In genomic region chr13:109802201-109802600, GRCm38 (mm10) we compare ENCODE assay signal across 19 mouse cellular contexts.
"Had no signal": no experiment of that assay in that cellular context is flagged by ENCODE, and none has a peak within 500 bp of the region (broad histone marks: within the 10 kb centered on the region; RNA-seq: fewer than 3 reads in every experiment).

No protein-coding gene starts in this region.

- H3K9me3 ChIP-seq: liver, embryonic 13.5 days; lung, embryonic 15.5 days; megakaryocyte, embryonic 14.5 days; midbrain, embryonic 10.5 days; midbrain, embryonic 13.5 days had no signal

- ATAC-seq: intestine, postnatal 0 days; midbrain, embryonic 13.5 days; midbrain, embryonic 16.5 days had no signal

- H3K27me3 ChIP-seq: liver, embryonic 13.5 days; lung, embryonic 15.5 days; megakaryocyte, embryonic 14.5 days; midbrain, embryonic 13.5 days had no signal

- H3K4me2 ChIP-seq: liver, embryonic 13.5 days; lung, embryonic 15.5 days; midbrain, embryonic 13.5 days had no signal

- H3K9ac ChIP-seq: liver, embryonic 13.5 days; lung, embryonic 15.5 days; midbrain, embryonic 13.5 days had no signal

- DNase-seq: kidney, adult 2 months; kidney, postnatal 25 days; layer of hippocampus, adult 9-11 months; liver, embryonic 13.5 days; right cerebral cortex, adult 18-20 months; right cerebral cortex, postnatal 14 days; right cerebral cortex, postnatal 4 days; thymus, adult 2 months; thymus, postnatal 14 days had no signal

- H3K27ac ChIP-seq: kidney, postnatal 0 days; layer of hippocampus, adult 2 months; liver, embryonic 13.5 days; lung, embryonic 15.5 days; midbrain, embryonic 10.5 days; midbrain, embryonic 13.5 days; stomach, postnatal 0 days had no signal

- H3K4me1 ChIP-seq: midbrain, embryonic 10.5 days; midbrain, embryonic 13.5 days had no signal

- H3K36me3 ChIP-seq: liver, embryonic 13.5 days; lung, embryonic 15.5 days; midbrain, embryonic 10.5 days; midbrain, embryonic 13.5 days had no signal

- H3K4me3 ChIP-seq: layer of hippocampus, adult 2 months; liver, embryonic 13.5 days; lung, embryonic 15.5 days; megakaryocyte, embryonic 14.5 days; midbrain, embryonic 10.5 days; midbrain, embryonic 13.5 days; myocyte had no signal
